Mouse (Mus musculus) gastrocnemius, adult 18-20 months (tissue): ENCODE measurements around the gene S100a7a. TPM values are rescaled to one million over a fixed set of nuclear protein-coding genes. Genes with fewer than 3 reads are reported as not detected.

ENCODE experiments used
- total RNA-seq, 2 experiments: library from RNA; stranded (reverse); gene quantifications; 2 replicates each; pipeline ENCODE4 v1.2.3; 2021

Gene S100a7a
- total RNA-seq, 2 experiments from 2014 or later: not detected

Other genes starting within 250 kb of the S100a7a start
- 10 to 100 TPM; 13.6 to 16.1 TPM for gene Ints3, start 220.4 kb upstream of the S100a7a start, total RNA-seq
- gene Npr1, start 188.2 kb upstream of the S100a7a start, total RNA-seq: 1 to 10 TPM; 6.0 to 7.1 TPM
- gene Ilf2, start 177.9 kb upstream of the S100a7a start, total RNA-seq: 10 to 100 TPM; 25.2 to 26.7 TPM
- 10 to 100 TPM; 78.8 to 79.5 TPM for gene Snapin, start 163.0 kb upstream of the S100a7a start, total RNA-seq
- 100 to 1,000 TPM in 1 of 2 experiments, 10 to 100 TPM in 1; 88.7 to 103 TPM for gene Chtop, start 144.5 kb upstream of the S100a7a start, total RNA-seq
- 100 to 1,000 TPM; 205 to 220 TPM for gene S100a1, start 139.6 kb upstream of the S100a7a start, total RNA-seq
- 10 to 100 TPM; 10.4 to 14.4 TPM for gene S100a13, start 139.6 kb upstream of the S100a7a start, total RNA-seq
- gene S100a14, start 127.2 kb upstream of the S100a7a start, total RNA-seq: under 1 TPM in 1 of 2 experiments, not detected in 1; 0.39 TPM
- gene S100a16, start 116.8 kb upstream of the S100a7a start, total RNA-seq: 10 to 100 TPM; 51.3 to 58.8 TPM
- not detected for gene S100a3, start 93.4 kb upstream of the S100a7a start, total RNA-seq
- gene S100a2, start 63.8 kb upstream of the S100a7a start, total RNA-seq: not detected
- gene Gm42674, start 52.1 kb upstream of the S100a7a start, total RNA-seq: not detected
- gene S100a4, start 50.2 kb upstream of the S100a7a start, total RNA-seq: 10 to 100 TPM; 10.1 to 17.7 TPM
- gene S100a5, start 45.5 kb upstream of the S100a7a start, total RNA-seq: 1 to 10 TPM in 1 of 2 experiments, not detected in 1; 2.5 TPM
- 100 to 1,000 TPM in 1 of 2 experiments, 10 to 100 TPM in 1; 63.5 to 106 TPM for gene S100a6, start 41.1 kb upstream of the S100a7a start, total RNA-seq
- gene S100a8, start 15.0 kb downstream of the S100a7a start, total RNA-seq: not detected
- not detected for gene S100a9, start 41.7 kb downstream of the S100a7a start, total RNA-seq
- gene Pglyrp4, start 72.9 kb downstream of the S100a7a start, total RNA-seq: not detected
- gene Gm5849, start 123.9 kb downstream of the S100a7a start, total RNA-seq: not detected